Mouse (Mus musculus): Measurements from ENCODE around the gene Zfp128.
"Not testable (repeated sequence)": the region's sequence is repeated elsewhere in the genome, so short reads cannot be mapped to it uniquely, and the experiment has no call there.

The Zfp128 gene

GRCm38 (mm10) chr7:12880911-12881660, at the start of gene Zfp128:
Zfp128 (plus strand) TSS chr7:12881177.
- DNase-seq = peak; percentile 94

- peak; percentile 94 for DNase-seq
These were observed 46.5 kb upstream of the Zfp128 start, which contains the start of gene Zfp110 for GRCm38 (mm10) chr7:12834162-12835120. Zfp110 (plus strand) TSS chr7:12834761.

- no peak for DNase-seq
These were observed 45.7 kb upstream of the Zfp128 start for GRCm38 (mm10) chr7:12835193-12835671.

GRCm38 (mm10) chr7:12835779-12836178, 45.2 kb upstream of the Zfp128 start:
- DNase-seq = no peak

- DNase-seq = no peak
These were observed 6.7 kb upstream of the Zfp128 start for GRCm38 (mm10) chr7:12874301-12874700.

GRCm38 (mm10) chr7:12880036-12880435, 941 bp upstream of the Zfp128 start:
- DNase-seq = no peak

- DNase-seq = not testable (repeated sequence)
These were observed 480 bp upstream of the Zfp128 start for GRCm38 (mm10) chr7:12880497-12880896.

GRCm38 (mm10) chr7:12886563-12887266, 5.7 kb downstream of the Zfp128 start:
- DNase-seq = no peak

- DNase-seq = no peak
These were observed 6.6 kb downstream of the Zfp128 start for GRCm38 (mm10) chr7:12887585-12887984.

GRCm38 (mm10) chr7:12890928-12891327, 10.0 kb downstream of the Zfp128 start:
- DNase-seq = no peak

GRCm38 (mm10) chr7:12891334-12891733, 10.4 kb downstream of the Zfp128 start:
- DNase-seq = no peak

GRCm38 (mm10) chr7:12897655-12898410, 16.9 kb downstream of the Zfp128 start, which contains the start of gene Zscan22:
Zscan22 (plus strand) TSS chr7:12897815.
- DNase-seq = peak; percentile 93

GRCm38 (mm10) chr7:12901517-12901916, 20.5 kb downstream of the Zfp128 start:
- no peak for DNase-seq

- DNase-seq = no peak
These were observed 22.6 kb downstream of the Zfp128 start for GRCm38 (mm10) chr7:12903623-12904022.

GRCm38 (mm10) chr7:12905146-12905545, 24.2 kb downstream of the Zfp128 start:
- DNase-seq = no peak

GRCm38 (mm10) chr7:12909498-12909962, 28.6 kb downstream of the Zfp128 start:
- DNase-seq = peak; percentile 81

GRCm38 (mm10) chr7:12910181-12910668, 29.2 kb downstream of the Zfp128 start:
- DNase-seq = peak; percentile 72

GRCm38 (mm10) chr7:12913556-12913955, 32.6 kb downstream of the Zfp128 start:
- no peak for DNase-seq

GRCm38 (mm10) chr7:12920495-12920894, 39.5 kb downstream of the Zfp128 start:
- not testable (repeated sequence) for DNase-seq

GRCm38 (mm10) chr7:12921318-12921704, 40.3 kb downstream of the Zfp128 start:
- DNase-seq = no peak

GRCm38 (mm10) chr7:12921705-12922465, 40.9 kb downstream of the Zfp128 start, which contains the start of gene Rps5:
Rps5 (plus strand) TSS chr7:12922290.
- DNase-seq = peak; percentile 98
